In the genomic region with DNA sequence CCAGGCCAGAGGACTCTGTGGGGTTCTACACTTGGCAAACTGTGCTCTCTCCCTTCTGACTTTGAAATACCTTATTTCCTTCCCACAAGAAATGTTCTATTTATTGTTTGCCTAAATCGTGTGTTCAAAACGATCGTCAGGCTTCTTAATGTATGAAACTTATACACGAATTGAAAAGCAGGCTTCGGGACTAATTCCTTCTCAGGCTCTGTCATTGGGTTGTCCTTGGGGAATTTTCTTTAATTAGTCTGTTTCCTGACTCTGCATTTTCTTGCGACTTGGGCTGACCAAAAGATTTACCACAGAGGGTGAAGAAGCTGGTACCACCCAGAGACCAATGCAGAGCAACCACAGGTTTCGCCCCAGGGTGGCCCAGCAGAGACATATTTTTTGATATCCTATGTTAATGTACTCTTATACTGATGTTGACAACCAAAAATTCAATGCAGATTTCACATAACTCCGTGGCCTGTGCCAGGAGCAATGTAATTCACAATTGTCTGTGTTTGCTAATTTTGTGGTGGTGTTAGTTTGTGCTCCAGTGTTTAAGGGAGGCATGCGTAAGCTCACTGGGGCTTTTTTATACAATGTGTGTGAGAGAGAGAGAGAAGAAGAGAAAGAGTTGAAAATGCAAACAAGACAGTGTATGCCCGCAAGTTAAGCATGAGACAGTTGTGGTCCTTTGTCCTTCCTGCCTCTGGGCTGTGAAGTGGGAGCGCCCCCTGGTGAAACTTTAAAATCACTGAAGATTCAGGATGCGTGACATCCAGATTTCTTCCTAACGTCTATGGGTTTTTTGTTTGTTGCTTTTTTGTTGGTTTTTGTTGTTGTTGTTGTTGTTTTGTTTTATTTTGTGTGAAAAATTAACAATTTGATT, we compare ENCODE assay signal across 9 mouse cellular contexts.
DNase-seq lines count a peak whose midpoint lies in the region; ATAC-seq lines count a peak whose summit lies in the region.
"Had no signal": no experiment of that assay in that cellular context is flagged by ENCODE, and none has a peak within 500 bp of the region (broad histone marks: within the 10 kb centered on the region; RNA-seq: fewer than 3 reads in every experiment).

No protein-coding gene starts in this region.

- H3K27ac ChIP-seq in embryonic facial prominence, embryonic 13.5 days, result no peak overlapping the region
- peak overlapping the region; percentile 86 for H3K27ac ChIP-seq in hindbrain, embryonic 10.5 days
- H3K27ac ChIP-seq: lung, embryonic 15.5 days had no signal

- H3K4me2 ChIP-seq in embryonic facial prominence, embryonic 13.5 days, result peak overlapping the region; percentile 24; the same call in 1 of the 2 replicates
- H3K4me2 ChIP-seq: lung, embryonic 15.5 days had no signal

- H3K36me3 ChIP-seq in embryonic facial prominence, embryonic 13.5 days, result no peaks in the 10 kb centered on the region
- H3K36me3 ChIP-seq in hindbrain, embryonic 10.5 days, result no peaks in the 10 kb centered on the region
- H3K36me3 ChIP-seq in splenic B cell, adult 2 months (ENCODE audit: control insufficient read depth, insufficient read depth, low read length, poor library complexity, severe bottlenecking), result no peaks in the 10 kb centered on the region
- H3K36me3 ChIP-seq: lung, embryonic 15.5 days had no signal

- no peak for ATAC-seq in CD4-positive, CD25-positive, alpha-beta regulatory T cell, adult 4 months
- ATAC-seq in embryonic facial prominence, embryonic 13.5 days (ENCODE audit: insufficient number of reproducible peaks, insufficient read depth, low FRiP score, low TSS enrichment, low read depth), result no peak

- peaks cover 44% of the 10 kb centered on the region for H3K27me3 ChIP-seq in embryonic facial prominence, embryonic 13.5 days
- H3K27me3 ChIP-seq in hindbrain, embryonic 10.5 days (ENCODE audit: insufficient read depth, poor library complexity, severe bottlenecking), result peaks cover 4% of the 10 kb centered on the region; the same call in 1 of the 2 replicates
- no peaks in the 10 kb centered on the region for H3K27me3 ChIP-seq in splenic B cell, adult 2 months (ENCODE audit: control insufficient read depth, insufficient read depth, low read length, poor library complexity, severe bottlenecking)

- no peak overlapping the region for H3K4me3 ChIP-seq in embryonic facial prominence, embryonic 13.5 days
- H3K4me3 ChIP-seq in hindbrain, embryonic 10.5 days, result no peak overlapping the region
- H3K4me3 ChIP-seq: lung, embryonic 15.5 days had no signal

- H3K9me3 ChIP-seq in embryonic facial prominence, embryonic 13.5 days, result no peaks in the 10 kb centered on the region
- H3K9me3 ChIP-seq in hindbrain, embryonic 10.5 days, result no peaks in the 10 kb centered on the region
- H3K9me3 ChIP-seq: lung, embryonic 15.5 days had no signal

- DNase-seq in CD4-positive, CD25-positive, alpha-beta regulatory T cell, adult 2 months (ENCODE audit: low read depth, low spot score), result peak; percentile 62
- DNase-seq in adrenal gland, adult 8-10 months, result peak; percentile 14
- peak; percentile 77 for DNase-seq in hindbrain, embryonic 10.5 days (ENCODE audit: low spot score)
- peak; percentile 33 for DNase-seq in layer of hippocampus, adult 9-10 months (ENCODE audit: low spot score)
- peak; percentile 88 for DNase-seq in mesoderm, embryonic 11.5 days (ENCODE audit: low read depth, low spot score)
- peak; percentile 6 for DNase-seq in splenic B cell, adult 2 months (ENCODE audit: low read depth, low spot score)

- H3K4me1 ChIP-seq in embryonic facial prominence, embryonic 13.5 days, result peaks cover 14% of the 10 kb centered on the region
- peaks cover 71% of the 10 kb centered on the region for H3K4me1 ChIP-seq in hindbrain, embryonic 10.5 days (replicated peaks)

- no peak overlapping the region for H3K9ac ChIP-seq in embryonic facial prominence, embryonic 13.5 days
- H3K9ac ChIP-seq: lung, embryonic 15.5 days had no signal

- 23% methylated on average over 13 of the region's 13 CpGs for WGBS in embryonic facial prominence, embryonic 13.5 days
- WGBS in hindbrain, embryonic 10.5 days, result 37% methylated on average over 13 of the region's 13 CpGs

Comparison
In these comparisons a context has a peak if more than half of its experiments do, and no peak if none do; other contexts are left out.
1. DNase-seq: peak in every context shown above with its lines; median percentile 88 in mesoderm, embryonic 11.5 days; 77 in hindbrain, embryonic 10.5 days; 62 in CD4-positive, CD25-positive, alpha-beta regulatory T cell, adult 2 months; 33 in layer of hippocampus, adult 9-10 months; 14 in adrenal gland, adult 8-10 months; 6 in splenic B cell, adult 2 months.